Mouse (Mus musculus) kidney, postnatal 36 days (tissue): ENCODE data around the gene Pts.

ENCODE experiments used
- DNase-seq, 2 experiments: peaks; one replicate each; pipeline ENCODE4 v3.0.0; 2021 to 2022; ENCODE audit warnings: mixed read lengths in 2 of 2

The Pts gene

DNA sequence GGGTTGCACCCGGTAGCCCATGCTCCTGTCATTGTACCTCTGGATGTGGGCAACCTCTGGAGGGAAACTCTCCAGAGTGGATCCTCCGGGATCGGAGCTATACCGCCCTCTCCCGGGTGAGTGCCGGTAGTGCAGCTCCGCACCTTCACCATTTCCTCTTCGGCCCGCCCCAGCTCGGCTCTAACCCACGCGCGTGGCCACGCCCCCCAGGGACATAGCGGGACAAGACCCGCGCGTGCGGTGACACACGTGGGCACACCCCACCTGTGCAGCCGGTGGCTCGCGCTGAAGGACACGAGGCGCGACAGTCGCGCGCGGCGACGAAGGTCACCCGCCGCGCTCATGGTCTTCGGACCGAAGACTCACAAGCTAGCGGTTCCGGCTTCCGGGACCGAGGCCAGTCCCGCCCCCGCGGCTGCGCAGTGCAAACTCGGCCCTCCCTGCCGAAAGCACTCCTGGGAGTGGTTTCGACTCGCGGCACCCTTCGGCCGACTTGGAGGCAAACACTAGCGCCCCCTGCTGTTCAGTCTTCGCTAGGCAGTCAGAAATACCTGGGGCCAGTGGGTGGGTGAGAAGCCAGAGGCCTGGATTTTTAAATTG is at the start of gene Pts:
TSS of gene Pts (minus strand) at position 432 of the 600 bp plus-strand sequence.
- peak; percentile 98 to 99 for DNase-seq

DNA sequence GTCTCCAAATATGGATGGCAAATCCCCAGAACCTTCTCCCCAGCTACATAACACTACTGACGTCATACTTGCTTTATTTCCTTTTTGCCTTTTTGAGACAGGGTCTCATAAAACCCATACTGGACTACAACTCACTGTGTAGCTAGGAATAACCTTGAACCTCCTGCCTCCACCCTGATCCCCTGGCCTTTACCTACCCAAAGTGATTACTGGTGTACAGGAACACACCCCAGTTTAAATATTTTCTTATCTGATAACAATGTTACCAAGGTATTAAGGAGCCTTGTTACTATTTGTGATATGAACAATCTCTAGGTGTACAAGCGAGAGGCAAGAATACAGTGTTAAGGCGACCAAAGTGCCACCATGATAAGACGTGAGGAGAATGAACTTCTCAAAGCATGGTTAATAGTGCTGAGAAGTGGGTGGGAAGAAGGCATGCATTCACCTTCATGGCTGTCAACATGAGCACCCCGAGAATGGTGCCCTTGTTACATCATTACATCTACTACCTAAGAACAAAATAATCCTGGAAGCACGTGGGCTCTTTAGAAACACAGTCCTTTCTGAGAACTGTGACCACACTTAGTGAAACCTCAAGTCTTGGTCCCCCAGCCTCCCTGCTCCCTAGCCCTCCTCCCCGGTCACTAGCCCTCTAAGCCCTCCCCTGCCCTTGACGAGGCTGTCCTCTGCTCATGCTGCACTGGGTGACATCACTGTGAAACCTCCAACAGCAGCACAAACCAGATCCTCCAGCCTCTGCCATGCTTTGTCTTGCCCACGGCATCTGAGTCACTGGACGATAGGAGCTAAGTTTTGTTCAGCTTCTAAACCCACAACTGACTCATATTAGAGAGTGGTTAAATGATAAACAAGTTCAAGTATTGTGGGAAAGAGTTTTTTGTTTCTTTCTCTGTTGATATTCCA is 41.3 kb upstream of the Pts start:
- no peak for DNase-seq

GRCm38 (mm10) chr9:50567881-50568280 is 39.4 kb upstream of the Pts start:
- no peak for DNase-seq

DNA sequence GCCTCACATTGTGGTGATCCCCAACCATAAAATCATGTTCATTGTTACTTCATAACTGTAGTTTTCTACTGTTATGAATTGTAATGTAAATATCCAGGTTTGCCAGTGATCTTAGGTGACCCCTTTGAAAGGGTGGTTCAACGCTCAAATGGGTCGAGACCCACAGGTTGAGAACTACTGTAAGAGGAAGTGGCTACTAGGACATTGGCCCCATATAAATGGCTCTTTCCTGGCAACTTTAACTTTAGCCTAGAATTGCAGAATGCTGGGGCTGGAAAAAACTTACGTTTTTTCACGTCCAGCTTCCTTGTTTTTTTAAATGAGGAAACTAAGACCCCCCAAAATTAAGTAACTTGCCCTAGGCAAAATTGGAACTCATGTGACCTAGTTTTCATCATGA is 38.8 kb upstream of the Pts start:
- no peak for DNase-seq

DNA sequence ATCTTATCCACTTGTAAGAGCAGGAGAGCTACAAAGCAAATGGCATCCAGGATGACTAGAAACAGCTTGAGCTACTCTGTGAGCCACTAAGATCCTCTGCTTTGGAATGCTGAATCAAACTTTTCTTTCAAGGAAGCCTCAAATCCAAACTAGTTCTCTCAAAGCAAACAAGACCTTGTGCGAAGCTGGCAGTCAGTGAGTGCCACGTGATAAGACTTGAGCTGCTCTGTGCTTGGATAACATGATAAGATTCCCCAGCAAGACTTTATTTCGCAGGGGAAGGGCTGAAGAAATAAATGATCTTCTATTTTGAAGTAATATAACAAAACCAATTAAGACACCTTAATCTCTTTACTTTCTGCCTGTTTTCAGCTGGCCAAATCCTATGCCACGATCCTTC is 37.4 kb upstream of the Pts start:
- DNase-seq = no peak

DNA sequence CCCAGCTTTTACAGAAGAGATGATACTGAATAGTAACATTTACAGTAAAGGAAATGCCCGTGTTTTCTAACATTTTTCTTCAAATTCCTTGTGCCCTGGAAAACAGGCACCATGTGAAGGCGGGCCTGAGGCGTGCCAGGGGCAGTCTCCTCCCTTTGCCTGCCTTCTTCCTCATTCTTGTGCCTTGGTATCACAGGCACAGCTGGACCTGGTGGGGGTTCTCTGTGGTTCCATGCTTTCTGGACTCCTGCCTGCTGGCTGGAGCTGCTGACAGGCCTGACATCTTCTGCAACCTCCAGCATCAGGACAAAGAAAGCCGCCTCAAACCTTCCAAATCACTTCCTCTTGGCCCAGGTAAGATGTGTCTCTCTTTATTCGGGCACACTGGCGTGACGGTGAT is 36.6 kb upstream of the Pts start:
- DNase-seq = no peak

DNA sequence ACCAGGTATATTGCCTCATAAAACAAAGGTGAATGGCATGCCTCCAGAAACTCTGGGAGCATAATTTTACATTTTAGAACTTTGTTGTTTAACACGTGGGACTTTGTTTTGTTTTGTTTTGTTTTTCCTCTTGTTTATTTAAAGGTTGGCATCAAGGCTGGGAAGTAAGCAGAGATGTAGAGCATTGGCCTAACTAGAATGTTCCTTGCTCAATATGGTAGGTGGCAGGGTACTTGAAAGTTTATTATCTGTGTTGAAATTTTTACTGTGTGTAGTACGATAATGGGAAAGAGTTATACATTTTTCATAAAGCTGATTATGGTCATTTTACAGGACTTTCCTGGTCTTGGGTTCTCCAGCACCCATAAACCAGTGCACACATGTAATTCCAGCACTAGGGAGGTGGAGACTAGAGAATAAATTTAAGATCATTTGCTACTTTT is 33.4 kb upstream of the Pts start:
- DNase-seq = no peak

GRCm38 (mm10) chr9:50561145-50561917 is 32.8 kb upstream of the Pts start, which contains the start of gene Tex12:
Gene Tex12 (minus strand): TSS chr9:50561325.
- no peak for DNase-seq

GRCm38 (mm10) chr9:50555094-50555446 is 26.5 kb upstream of the Pts start, which contains the start of gene Bco2:
Gene Bco2 (minus strand): TSS chr9:50555181.
- DNase-seq = peak; percentile 62 to 79

DNA sequence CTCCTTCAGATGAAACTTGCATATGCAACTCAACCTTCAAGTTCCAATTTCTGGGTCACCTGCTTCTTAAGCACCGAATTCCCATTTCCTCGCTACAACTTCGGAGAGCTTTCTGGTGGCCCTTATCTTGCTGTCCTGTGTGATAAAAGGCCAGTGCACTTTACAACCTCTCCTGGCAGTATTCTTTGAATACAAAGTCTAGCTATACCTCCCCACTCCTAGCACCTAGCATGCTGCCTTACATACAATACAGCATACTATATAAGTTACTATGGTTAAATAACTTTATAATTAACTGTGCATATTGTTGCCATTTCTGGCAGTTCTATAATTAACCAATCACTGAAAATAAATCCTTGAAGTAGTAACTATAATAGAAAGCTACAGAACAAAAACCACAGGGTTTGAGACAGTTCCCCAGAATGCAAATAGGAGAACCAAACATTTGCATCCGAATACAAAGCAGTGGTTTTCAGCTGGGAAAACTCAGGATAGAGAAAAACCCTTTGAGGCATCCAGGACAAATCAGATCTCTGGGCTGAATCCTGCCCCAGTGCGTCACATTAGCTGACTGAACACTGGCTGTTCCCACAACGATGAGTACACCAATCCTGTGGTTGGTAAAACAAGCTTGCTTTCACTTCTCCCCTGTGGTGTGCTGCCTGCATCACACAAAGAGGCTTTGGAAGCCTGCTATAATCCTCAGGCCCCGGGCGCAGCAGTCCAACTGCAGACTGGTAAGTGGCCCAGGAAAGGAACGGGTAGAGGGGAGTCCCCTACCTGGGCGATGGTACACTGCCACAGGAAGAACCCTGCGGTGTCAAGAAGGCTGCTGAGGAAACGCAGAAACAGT is 25.9 kb upstream of the Pts start, which contains the start of gene Il18:
TSS of gene Il18 (plus strand) at position 587 of the 853 bp plus-strand sequence.
- DNase-seq = peak; percentile 29 to 55

DNA sequence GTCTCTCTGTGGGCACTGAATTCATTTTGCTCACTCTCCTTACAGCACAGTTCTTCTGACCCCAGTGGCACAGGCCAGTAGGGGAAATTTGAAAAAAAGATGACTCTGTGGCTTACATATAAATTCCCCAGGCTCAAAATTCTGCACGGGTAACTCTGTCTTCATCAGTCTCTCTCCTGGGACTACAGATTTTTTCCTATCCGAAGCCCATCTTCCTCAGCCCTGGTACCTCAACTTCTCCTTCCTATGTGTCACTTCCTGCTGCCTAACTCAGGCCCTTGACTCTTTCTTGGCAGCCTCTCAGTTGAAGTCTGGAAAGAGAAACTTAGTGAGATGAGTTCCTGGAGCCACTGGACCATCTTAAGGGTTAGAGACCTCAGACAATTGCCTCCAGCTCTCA is 25.0 kb upstream of the Pts start:
- no peak for DNase-seq

- no peak for DNase-seq
These were observed 23.7 kb upstream of the Pts start for GRCm38 (mm10) chr9:50552206-50552605.

DNA sequence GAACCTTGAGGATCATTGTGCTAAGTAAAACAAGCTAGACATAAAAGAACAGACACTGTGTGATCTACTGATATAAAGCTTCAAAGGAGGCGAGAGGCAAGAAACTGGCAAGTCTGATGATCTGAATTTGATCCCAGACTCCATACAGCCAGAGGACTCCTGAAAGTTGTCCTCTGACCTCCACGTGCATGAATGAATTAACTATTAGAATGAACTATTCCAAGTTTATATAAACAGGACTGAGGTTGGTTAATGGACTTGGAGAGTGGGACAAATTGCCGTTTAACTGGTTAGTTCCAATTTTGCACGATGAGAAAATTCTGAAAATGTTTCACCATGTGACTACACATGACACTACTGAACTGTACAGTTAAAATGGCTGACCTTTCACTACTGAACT is 20.4 kb upstream of the Pts start:
- peak in 1 of 2 experiments; percentile 35 for DNase-seq

DNA sequence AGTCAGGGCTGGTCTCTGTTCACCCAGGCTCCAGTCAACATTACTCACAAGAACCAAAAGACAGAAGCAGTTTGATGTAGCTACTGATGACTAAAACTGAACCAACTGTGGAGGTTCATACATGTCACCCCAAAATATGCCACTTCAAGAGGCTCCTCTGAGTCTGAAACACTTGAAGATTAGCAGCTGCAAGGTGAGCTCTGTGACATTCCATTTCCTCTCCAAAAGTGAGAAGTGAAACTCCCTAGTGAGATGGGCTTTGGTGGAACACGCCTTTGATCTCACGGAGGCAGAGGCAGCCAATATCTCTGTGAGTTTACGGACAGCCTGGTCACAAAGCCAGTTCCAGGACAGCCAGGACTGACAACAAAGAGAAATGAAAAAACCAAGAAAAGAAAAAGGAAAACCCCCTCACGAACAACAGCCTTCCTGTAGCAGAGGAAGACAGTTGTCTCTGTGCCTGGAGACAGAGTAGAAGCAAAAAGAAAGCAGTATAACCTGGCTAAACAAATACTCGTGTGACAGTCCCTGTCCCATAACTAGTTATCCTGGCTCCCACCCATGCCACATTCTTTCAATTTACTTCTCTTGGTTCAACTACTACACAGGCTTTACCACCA is 19.4 kb upstream of the Pts start:
- DNase-seq = no peak

DNA sequence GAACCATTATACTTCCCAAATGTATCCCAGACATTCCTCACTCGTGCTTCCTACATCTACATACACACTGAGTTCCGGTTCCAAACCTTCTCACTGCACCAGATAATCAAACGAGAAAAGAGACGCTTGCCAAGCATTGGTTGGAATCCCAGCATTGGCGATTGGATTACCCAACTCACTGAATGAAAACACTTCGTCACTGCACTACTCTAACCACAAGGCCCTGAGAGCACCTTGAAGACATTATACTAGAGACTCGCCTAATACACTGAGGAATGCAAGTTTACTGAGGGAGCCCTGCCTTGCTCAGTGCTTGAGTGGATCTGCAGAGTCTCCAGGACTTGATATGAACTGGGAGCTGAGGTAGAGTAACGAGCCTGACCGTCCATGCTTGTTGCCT is 13.9 kb upstream of the Pts start:
- no peak for DNase-seq

DNA sequence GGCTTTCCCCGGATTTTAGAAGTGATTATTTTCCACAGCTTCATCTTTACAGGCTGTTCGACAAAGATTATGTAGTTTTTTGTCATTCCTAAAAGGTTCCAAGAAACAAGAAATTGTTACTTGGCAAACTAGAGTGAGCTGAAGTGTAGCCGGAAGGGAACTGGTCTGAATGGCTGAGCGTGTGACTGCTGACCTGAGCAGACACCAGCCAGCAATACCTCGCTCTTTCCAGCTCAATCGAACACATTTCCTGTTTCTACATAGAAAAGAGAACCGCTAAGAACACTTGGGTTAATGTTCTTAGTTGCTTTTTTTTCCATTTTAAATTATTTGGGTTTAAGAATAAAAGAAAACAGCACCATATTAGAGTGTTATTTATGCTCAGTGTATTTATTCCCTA is 11.6 kb upstream of the Pts start:
- no peak for DNase-seq

DNA sequence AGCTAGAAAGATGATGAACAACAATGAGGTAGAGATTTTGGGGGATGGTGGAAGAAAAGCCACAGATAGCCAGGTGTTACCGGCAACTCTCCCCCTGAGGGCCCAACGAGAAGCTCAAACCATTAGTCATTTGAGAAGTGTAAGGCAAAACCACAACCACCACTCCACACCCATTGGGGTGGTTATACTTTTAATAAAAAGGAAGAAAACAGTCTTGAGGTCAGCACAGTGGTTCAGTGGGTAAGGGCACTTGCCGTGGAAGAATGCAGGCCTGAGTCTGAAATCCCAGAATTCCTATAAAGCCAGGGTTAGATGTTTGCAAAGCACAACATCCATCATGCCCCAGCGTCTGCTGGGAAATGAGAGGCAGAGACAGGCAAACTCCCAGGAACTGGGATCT is 8.8 kb upstream of the Pts start:
- DNase-seq = no peak

- no peak for DNase-seq
These were observed 8.1 kb upstream of the Pts start for GRCm38 (mm10) chr9:50536603-50537135.

GRCm38 (mm10) chr9:50535930-50536329 is 7.4 kb upstream of the Pts start:
- DNase-seq = peak; percentile 29 to 41

DNA sequence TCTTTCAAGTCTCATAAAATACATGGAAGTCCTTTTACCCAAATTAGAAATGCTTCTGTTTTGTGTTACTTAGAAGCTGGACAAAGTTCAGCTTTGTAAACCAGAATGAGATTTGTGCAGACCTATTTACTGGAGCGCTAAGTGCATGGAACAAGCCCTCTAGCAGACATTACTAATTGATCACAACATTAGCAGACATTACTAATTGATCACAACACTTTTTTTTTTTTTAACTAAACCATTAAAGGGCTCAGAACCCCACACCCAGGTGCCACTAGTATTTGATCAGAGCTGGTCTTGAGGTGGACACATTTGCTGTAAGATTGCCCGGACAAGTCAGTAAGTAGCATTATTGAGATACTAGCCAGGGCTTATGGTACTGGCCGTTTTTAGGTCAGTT is 5.3 kb upstream of the Pts start:
- DNase-seq = peak in 1 of 2 experiments; percentile 53

DNA sequence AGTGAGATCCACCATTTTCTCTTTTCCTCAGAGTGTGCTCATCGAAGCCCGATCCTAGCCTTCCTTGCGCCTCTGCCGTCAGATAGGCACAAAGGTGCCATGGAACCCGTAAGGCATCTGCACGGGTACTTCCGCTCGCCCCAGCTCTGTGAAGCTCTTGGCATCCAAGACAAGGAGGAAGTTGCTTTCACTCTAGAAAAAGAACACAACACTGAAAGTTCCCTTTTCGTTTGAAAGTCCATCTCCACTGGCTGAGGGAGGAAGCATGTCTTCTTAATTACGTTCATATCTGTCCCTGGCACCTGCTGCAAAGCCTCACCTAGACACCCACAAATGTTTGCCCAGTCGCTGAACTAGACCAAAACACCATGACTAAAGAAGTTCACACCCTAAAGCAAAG is 4.8 kb upstream of the Pts start:
- peak in 1 of 2 experiments; percentile 43 for DNase-seq

GRCm38 (mm10) chr9:50530890-50531289 is 2.4 kb upstream of the Pts start:
- DNase-seq = peak; percentile 25 to 60
